Mouse (Mus musculus): ENCODE measurements around the gene Mpg. TPM values are rescaled to one million over a fixed set of nuclear protein-coding genes. Genes with fewer than 3 reads are reported as not detected.

The Mpg gene
- polyA plus RNA-seq, 1 experiment from 2014 or later: 24.8 TPM

GRCm38 (mm10) chr11:32265117-32265738 is 38.9 kb downstream of the Mpg start:
- WGBS: 93% methylated on average over 3 of the region's 3 CpGs
- DNase-seq (ENCODE audit: low spot score, missing footprints) (peak; percentile 84), ATAC-seq (ENCODE audit: low FRiP score) (no peak)
- Histone ChIP-seq H3K4me3 (ENCODE audit: low read depth, low read length) (no peak overlapping the region), H3K36me3 (ENCODE audit: control insufficient read depth, insufficient read depth, low read length) (peaks cover 5% of the 10 kb centered on the region; the same call in 1 of the 2 replicates), H3K27ac (ENCODE audit: low read depth, low read length) (no peak overlapping the region), H3K4me2 (no peak overlapping the region), H3K4me1 (ENCODE audit: control insufficient read depth, insufficient read depth, low read length) (no peaks in the 10 kb centered on the region; the same call in none of the 2 replicates), H3K9me3 (ENCODE audit: control insufficient read depth, low read length) (no peaks in the 10 kb centered on the region), H3K9ac (ENCODE audit: low read length) (no peak overlapping the region), H3K27me3 (ENCODE audit: control insufficient read depth, insufficient read depth, low read length) (no peaks in the 10 kb centered on the region)

- Histone ChIP-seq H3K9me3 (ENCODE audit: control insufficient read depth, low read length) (no peaks in the 10 kb centered on the region), H3K27me3 (ENCODE audit: control insufficient read depth, insufficient read depth, low read length) (no peaks in the 10 kb centered on the region), H3K9ac (ENCODE audit: low read length) (no peak overlapping the region), H3K4me2 (no peak overlapping the region), H3K27ac (ENCODE audit: low read depth, low read length) (no peak overlapping the region), H3K36me3 (ENCODE audit: control insufficient read depth, insufficient read depth, low read length) (0 out of 2 replicates have a peak, but pooled peaks cover 2% of the 10 kb centered on the region), H3K4me1 (ENCODE audit: control insufficient read depth, insufficient read depth, low read length) (no peaks in the 10 kb centered on the region; the same call in none of the 2 replicates), H3K4me3 (ENCODE audit: low read depth, low read length) (no peak overlapping the region)
- DNase-seq (ENCODE audit: low spot score, missing footprints): no peak
- no peak for ATAC-seq (ENCODE audit: low FRiP score)
- 93% methylated on average over 6 of the region's 6 CpGs for WGBS
Observed at GRCm38 (mm10) chr11:32266194-32266593, 39.9 kb downstream of the Mpg start.

- peak overlapping the region; percentile 80 for H3K4me3 ChIP-seq (ENCODE audit: low read depth, low read length)
- 0 out of 2 replicates have a peak, but pooled peaks cover 2% of the 10 kb centered on the region for H3K36me3 ChIP-seq (ENCODE audit: control insufficient read depth, insufficient read depth, low read length)
- 37% methylated on average over 6 of the region's 6 CpGs for WGBS
- H3K9ac ChIP-seq (ENCODE audit: low read length): peak overlapping the region; percentile 98
- no peaks in the 10 kb centered on the region for H3K9me3 ChIP-seq (ENCODE audit: control insufficient read depth, low read length)
- no peak for ATAC-seq (ENCODE audit: low FRiP score)
- no peaks in the 10 kb centered on the region for H3K27me3 ChIP-seq (ENCODE audit: control insufficient read depth, insufficient read depth, low read length)
- peak overlapping the region; percentile 65 for H3K4me2 ChIP-seq
- no peaks in the 10 kb centered on the region; the same call in none of the 2 replicates for H3K4me1 ChIP-seq (ENCODE audit: control insufficient read depth, insufficient read depth, low read length)
- peak overlapping the region; percentile 96 for H3K27ac ChIP-seq (ENCODE audit: low read depth, low read length)
- peak; percentile 86 for DNase-seq (ENCODE audit: low spot score, missing footprints)
Observed at GRCm38 (mm10) chr11:32266776-32267175, 40.5 kb downstream of the Mpg start.

- H3K4me3 ChIP-seq (ENCODE audit: low read depth, low read length): peak within 1 kb of the TSS; percentile 80
- WGBS: under 1% methylated on average over 52 of the region's 54 CpGs
- peak within 1 kb of the TSS; percentile 65 for H3K4me2 ChIP-seq
- ATAC-seq (ENCODE audit: low FRiP score) (peak; percentile 99), DNase-seq (ENCODE audit: low spot score, missing footprints) (peak; percentile 99)
- no peaks in the 10 kb centered on the region for H3K9me3 ChIP-seq (ENCODE audit: control insufficient read depth, low read length)
- no peaks in the 10 kb centered on the region for H3K27me3 ChIP-seq (ENCODE audit: control insufficient read depth, insufficient read depth, low read length)
- peak within 1 kb of the TSS; percentile 96 for H3K27ac ChIP-seq (ENCODE audit: low read depth, low read length)
- H3K36me3 ChIP-seq (ENCODE audit: control insufficient read depth, insufficient read depth, low read length): 0 out of 2 replicates have a peak, but pooled peaks cover 2% of the 10 kb centered on the region
- H3K9ac ChIP-seq (ENCODE audit: low read length): peak within 1 kb of the TSS; percentile 98
- H3K4me1 ChIP-seq (ENCODE audit: control insufficient read depth, insufficient read depth, low read length): no peaks in the 10 kb centered on the region; the same call in none of the 2 replicates
Observed at GRCm38 (mm10) chr11:32267188-32267884, 41.0 kb downstream of the Mpg start, which contains the start of gene Nprl3. Gene Nprl3 (minus strand): TSS chr11:32267707.

- H3K9ac ChIP-seq (ENCODE audit: low read length): peak overlapping the region; percentile 98
- DNase-seq (ENCODE audit: low spot score, missing footprints) (peak; percentile 92), ATAC-seq (ENCODE audit: low FRiP score) (peak; percentile 22; the same call in 1 of the 2 replicates)
- H3K4me3 ChIP-seq (ENCODE audit: low read depth, low read length): peak overlapping the region; percentile 80
- no peaks in the 10 kb centered on the region; the same call in none of the 2 replicates for H3K4me1 ChIP-seq (ENCODE audit: control insufficient read depth, insufficient read depth, low read length)
- H3K27me3 ChIP-seq (ENCODE audit: control insufficient read depth, insufficient read depth, low read length): no peaks in the 10 kb centered on the region
- no peaks in the 10 kb centered on the region for H3K9me3 ChIP-seq (ENCODE audit: control insufficient read depth, low read length)
- peak overlapping the region; percentile 96 for H3K27ac ChIP-seq (ENCODE audit: low read depth, low read length)
- WGBS: 22% methylated on average over 5 of the region's 5 CpGs
- H3K36me3 ChIP-seq (ENCODE audit: control insufficient read depth, insufficient read depth, low read length): no peaks in the 10 kb centered on the region
- H3K4me2 ChIP-seq: peak overlapping the region; percentile 65
Observed at GRCm38 (mm10) chr11:32267964-32268363, 41.7 kb downstream of the Mpg start.

- Histone ChIP-seq H3K4me2 (no peak overlapping the region), H3K27ac (ENCODE audit: low read depth, low read length) (no peak overlapping the region), H3K4me1 (ENCODE audit: control insufficient read depth, insufficient read depth, low read length) (no peaks in the 10 kb centered on the region; the same call in none of the 2 replicates), H3K36me3 (ENCODE audit: control insufficient read depth, insufficient read depth, low read length) (no peaks in the 10 kb centered on the region), H3K9me3 (ENCODE audit: control insufficient read depth, low read length) (no peaks in the 10 kb centered on the region), H3K4me3 (ENCODE audit: low read depth, low read length) (no peak overlapping the region), H3K27me3 (ENCODE audit: control insufficient read depth, insufficient read depth, low read length) (no peaks in the 10 kb centered on the region), H3K9ac (ENCODE audit: low read length) (no peak overlapping the region)
- no peak for DNase-seq (ENCODE audit: low spot score, missing footprints)
- 85% methylated on average over 5 of the region's 5 CpGs for WGBS
- no peak for ATAC-seq (ENCODE audit: low FRiP score)
Observed at GRCm38 (mm10) chr11:32268952-32269351, 42.6 kb downstream of the Mpg start.

GRCm38 (mm10) chr11:32271178-32271577 is 44.9 kb downstream of the Mpg start:
- no peak for DNase-seq (ENCODE audit: low spot score, missing footprints)

GRCm38 (mm10) chr11:32276347-32276746 is 50.0 kb downstream of the Mpg start, which contains the start of gene Hba-x:
Gene Hba-x (plus strand): TSS chr11:32276400.
- Histone ChIP-seq H3K4me3 (ENCODE audit: low read depth, low read length) (no peak within 1 kb of the TSS), H3K36me3 (ENCODE audit: control insufficient read depth, insufficient read depth, low read length) (no peaks in the 10 kb centered on the region), H3K4me1 (ENCODE audit: control insufficient read depth, insufficient read depth, low read length) (no peaks in the 10 kb centered on the region), H3K9me3 (ENCODE audit: control insufficient read depth, low read length) (no peaks in the 10 kb centered on the region), H3K4me2 (no peak within 1 kb of the TSS), H3K27ac (ENCODE audit: low read depth, low read length) (no peak within 1 kb of the TSS), H3K9ac (ENCODE audit: low read length) (no peak within 1 kb of the TSS), H3K27me3 (ENCODE audit: control insufficient read depth, insufficient read depth, low read length) (no peaks in the 10 kb centered on the region)
- ATAC-seq (ENCODE audit: low FRiP score) (no peak), DNase-seq (ENCODE audit: low spot score, missing footprints) (no peak)
- 74% methylated on average over 3 of the region's 3 CpGs for WGBS

More at GRCm38 (mm10) chr11:32271178-32271577, 44.9 kb downstream of the Mpg start:
- no peak overlapping the region for H3K4me2 ChIP-seq
- H3K9ac ChIP-seq (ENCODE audit: low read length): no peak overlapping the region
- no peaks in the 10 kb centered on the region for H3K36me3 ChIP-seq (ENCODE audit: control insufficient read depth, insufficient read depth, low read length)
- H3K27me3 ChIP-seq (ENCODE audit: control insufficient read depth, insufficient read depth, low read length): no peaks in the 10 kb centered on the region
- ATAC-seq (ENCODE audit: low FRiP score): no peak
- H3K9me3 ChIP-seq (ENCODE audit: control insufficient read depth, low read length): no peaks in the 10 kb centered on the region
- H3K4me1 ChIP-seq (ENCODE audit: control insufficient read depth, insufficient read depth, low read length): no peaks in the 10 kb centered on the region; the same call in none of the 2 replicates
- no peak overlapping the region for H3K4me3 ChIP-seq (ENCODE audit: low read depth, low read length)
- WGBS: 46% methylated on average over 4 of the region's 4 CpGs
- no peak overlapping the region for H3K27ac ChIP-seq (ENCODE audit: low read depth, low read length)

Measured in midbrain, embryonic 11.5 days (tissue).